Mouse (Mus musculus) hindbrain, embryonic 14.5 days (tissue): Measurements from ENCODE around the gene Foxp4. TPM values are rescaled to one million over a fixed set of nuclear protein-coding genes. Genes with fewer than 3 reads are reported as not detected.

Experiments used
- ATAC-seq: fragments of 200-750 bp; cut with Nextera tagmentation; 2 replicates; pipeline ENCODE4 v1.8.0; 2017; ENCODE audit warnings: moderate number of reproducible peaks, mild to moderate bottlenecking, moderate TSS enrichment, moderate library complexity; ENCODE audit not compliant: low FRiP score
- DNase-seq: peaks from one replicate; pipeline ENCODE4 v3.0.0-alpha.2; 2015; ENCODE audit warnings: low spot score
- H3K27ac ChIP-seq: fragments of 300-500 bp; sonication (generic); 2 replicates; pipeline ENCODE4 v1.5.1; 2014; ENCODE audit warnings: mild to moderate bottlenecking, moderate library complexity
- H3K27me3 ChIP-seq: fragments of 300-500 bp; sonication (generic); 2 replicates; pipeline ENCODE4 v1.6.1; 2014; ENCODE audit warnings: mild to moderate bottlenecking, low read length, mixed read lengths; ENCODE audit not compliant: control insufficient read depth, insufficient read depth
- H3K36me3 ChIP-seq: fragments of 300-500 bp; sonication (generic); replicated peaks from 2 replicates; pipeline ENCODE4 v1.6.1; 2014; ENCODE audit not compliant: control insufficient read depth, insufficient read depth
- H3K4me1 ChIP-seq: fragments of 300-500 bp; sonication (generic); replicated peaks from 2 replicates; pipeline ENCODE4 v1.6.1; 2014; ENCODE audit warnings: antibody characterized with exemption, low read length, mixed read lengths; ENCODE audit not compliant: control insufficient read depth, insufficient read depth
- H3K4me2 ChIP-seq: fragments of 300-500 bp; sonication (generic); replicated peaks from 2 replicates; pipeline ENCODE4 v1.6.1; 2014; ENCODE audit warnings: mild to moderate bottlenecking, moderate library complexity
- H3K4me3 ChIP-seq: fragments of 300-500 bp; sonication (generic); replicated peaks from 2 replicates; pipeline ENCODE4 v1.5.1; 2014; ENCODE audit warnings: mild to moderate bottlenecking, low read length
- H3K9ac ChIP-seq: fragments of 300-500 bp; sonication (generic); 2 replicates; pipeline ENCODE4 v1.6.1; 2014
- H3K9me3 ChIP-seq: fragments of 300-500 bp; sonication (generic); 2 replicates; pipeline ENCODE4 v1.6.1; 2016; ENCODE audit warnings: low read length; ENCODE audit not compliant: control insufficient read depth
- WGBS: fragments of 180-500 bp; shearing (Covaris S2); extraction: QIAGEN DNeasy Blood & Tissue Kit; methylation state at CpG from one replicate; pipeline ENCODE4 v1.1.7; 2014; 5-methylcytosine and 5-hydroxymethylcytosine counted together
- polyA plus RNA-seq: library from polyadenylated mRNA; unstranded; fragments of >200 nt; fragmentation: Nextera tagmentation; extraction: Ambion mirVana; gene quantifications from 2 replicates; pipeline ENCODE4 v1.2.1, GENCODE M21; 2014

Foxp4 gene
- polyA plus RNA-seq, 1 experiment from 2014 or later: 34.3 TPM

GRCm38 (mm10) chr17:47873341-47873791 is 51.1 kb downstream of the Foxp4 start:
- peaks cover 39% of the 10 kb centered on the region for H3K36me3 ChIP-seq
- no peaks in the 10 kb centered on the region for H3K9me3 ChIP-seq
- H3K4me3 ChIP-seq: no peak overlapping the region
- no peaks in the 10 kb centered on the region for H3K27me3 ChIP-seq
- peak overlapping the region; percentile 73 for H3K27ac ChIP-seq
- peaks cover 38% of the 10 kb centered on the region for H3K4me1 ChIP-seq
- DNase-seq (peak; percentile 78), ATAC-seq (peak; percentile 18; the same call in 1 of the 2 replicates)
- 11% methylated on average over 9 of the region's 9 CpGs for WGBS
- H3K9ac ChIP-seq: no peak overlapping the region
- H3K4me2 ChIP-seq: no peak overlapping the region; the same call in 1 of the 2 replicates

GRCm38 (mm10) chr17:47872311-47873011 is 52.0 kb downstream of the Foxp4 start:
- Histone ChIP-seq H3K4me3 (no peak overlapping the region), H3K4me1 (peaks cover 29% of the 10 kb centered on the region), H3K4me2 (peak overlapping the region; percentile 32), H3K9me3 (no peaks in the 10 kb centered on the region), H3K27ac (peak overlapping the region; percentile 73), H3K9ac (peak overlapping the region; percentile 9; the same call in 1 of the 2 replicates), H3K36me3 (peaks cover 47% of the 10 kb centered on the region), H3K27me3 (no peaks in the 10 kb centered on the region)
- ATAC-seq (peak; percentile 23), DNase-seq (peak; percentile 69)
- WGBS: 25% methylated on average over 31 of the region's 31 CpGs

- Histone ChIP-seq H3K27ac (no peak overlapping the region), H3K4me1 (peaks cover 17% of the 10 kb centered on the region), H3K9me3 (no peaks in the 10 kb centered on the region), H3K9ac (no peak overlapping the region), H3K4me2 (no peak overlapping the region), H3K27me3 (no peaks in the 10 kb centered on the region), H3K36me3 (peaks cover 37% of the 10 kb centered on the region), H3K4me3 (no peak overlapping the region)
- DNase-seq (no peak), ATAC-seq (no peak)
- 96% methylated on average over 10 of the region's 10 CpGs for WGBS
Measured at GRCm38 (mm10) chr17:47869874-47870273, 54.6 kb downstream of the Foxp4 start.

- H3K36me3 ChIP-seq: peaks cover 31% of the 10 kb centered on the region
- no peak overlapping the region for H3K4me2 ChIP-seq
- H3K27me3 ChIP-seq: no peaks in the 10 kb centered on the region
- no peak overlapping the region for H3K27ac ChIP-seq
- no peak for ATAC-seq
- DNase-seq: no peak
- no peaks in the 10 kb centered on the region for H3K9me3 ChIP-seq
- no peak overlapping the region for H3K9ac ChIP-seq
- no peaks in the 10 kb centered on the region for H3K4me1 ChIP-seq
- WGBS: 53% methylated on average over 10 of the region's 10 CpGs
- H3K4me3 ChIP-seq: no peak overlapping the region
Measured at GRCm38 (mm10) chr17:47866037-47866436, 58.4 kb downstream of the Foxp4 start.

- H3K27me3 ChIP-seq: no peaks in the 10 kb centered on the region
- H3K27ac ChIP-seq: no peak overlapping the region
- no peak overlapping the region for H3K9ac ChIP-seq
- H3K36me3 ChIP-seq: peaks cover 17% of the 10 kb centered on the region
- no peaks in the 10 kb centered on the region for H3K4me1 ChIP-seq
- H3K4me2 ChIP-seq: peak overlapping the region; percentile 19
- ATAC-seq (peak; percentile 73; the same call in 1 of the 2 replicates), DNase-seq (peak; percentile 84)
- H3K4me3 ChIP-seq: no peak overlapping the region
- WGBS: 2% methylated on average over 17 of the region's 17 CpGs
- no peaks in the 10 kb centered on the region for H3K9me3 ChIP-seq
Measured at GRCm38 (mm10) chr17:47864496-47864895, 59.9 kb downstream of the Foxp4 start.

GRCm38 (mm10) chr17:47863437-47863836 is 61.0 kb downstream of the Foxp4 start:
- ATAC-seq (no peak), DNase-seq (no peak)
- 27% methylated on average over 11 of the region's 11 CpGs for WGBS
- Histone ChIP-seq H3K9ac (no peak overlapping the region), H3K27ac (no peak overlapping the region), H3K9me3 (no peaks in the 10 kb centered on the region), H3K4me2 (no peak overlapping the region), H3K27me3 (no peaks in the 10 kb centered on the region), H3K4me1 (no peaks in the 10 kb centered on the region), H3K36me3 (peaks cover 8% of the 10 kb centered on the region; the same call in 1 of the 2 replicates), H3K4me3 (no peak overlapping the region)

- no peak for ATAC-seq
- WGBS: 53% methylated on average over 4 of the region's 4 CpGs
Measured at GRCm38 (mm10) chr17:47863023-47863422, 61.4 kb downstream of the Foxp4 start.

GRCm38 (mm10) chr17:47855544-47855943 is 68.9 kb downstream of the Foxp4 start:
- Histone ChIP-seq H3K9ac (no peak overlapping the region), H3K27ac (no peak overlapping the region), H3K4me3 (no peak overlapping the region), H3K27me3 (peaks cover 10% of the 10 kb centered on the region), H3K4me1 (no peaks in the 10 kb centered on the region), H3K4me2 (no peak overlapping the region), H3K9me3 (no peaks in the 10 kb centered on the region), H3K36me3 (no peaks in the 10 kb centered on the region)
- no peak for DNase-seq
- no peak for ATAC-seq
- WGBS: 78% methylated on average over 4 of the region's 4 CpGs

More at GRCm38 (mm10) chr17:47863023-47863422, 61.4 kb downstream of the Foxp4 start:
- Histone ChIP-seq H3K36me3 (peaks cover 4% of the 10 kb centered on the region; the same call in 1 of the 2 replicates), H3K9ac (no peak overlapping the region), H3K4me3 (no peak overlapping the region), H3K9me3 (no peaks in the 10 kb centered on the region), H3K27ac (no peak overlapping the region), H3K4me2 (no peak overlapping the region), H3K27me3 (no peaks in the 10 kb centered on the region), H3K4me1 (no peaks in the 10 kb centered on the region)
- no peak for DNase-seq

- no peaks in the 10 kb centered on the region for H3K9me3 ChIP-seq
- peaks cover 10% of the 10 kb centered on the region for H3K27me3 ChIP-seq
- no peak overlapping the region for H3K27ac ChIP-seq
- ATAC-seq: no peak
- H3K4me3 ChIP-seq: no peak overlapping the region
- no peak overlapping the region for H3K4me2 ChIP-seq
- WGBS: 66% methylated on average over 8 of the region's 8 CpGs
- no peaks in the 10 kb centered on the region for H3K36me3 ChIP-seq
- H3K4me1 ChIP-seq: no peaks in the 10 kb centered on the region
- no peak for DNase-seq
- no peak overlapping the region for H3K9ac ChIP-seq
Measured at GRCm38 (mm10) chr17:47854908-47855307, 69.5 kb downstream of the Foxp4 start.
